Mouse (Mus musculus): ENCODE results near the gene Plxdc1.

DNA sequence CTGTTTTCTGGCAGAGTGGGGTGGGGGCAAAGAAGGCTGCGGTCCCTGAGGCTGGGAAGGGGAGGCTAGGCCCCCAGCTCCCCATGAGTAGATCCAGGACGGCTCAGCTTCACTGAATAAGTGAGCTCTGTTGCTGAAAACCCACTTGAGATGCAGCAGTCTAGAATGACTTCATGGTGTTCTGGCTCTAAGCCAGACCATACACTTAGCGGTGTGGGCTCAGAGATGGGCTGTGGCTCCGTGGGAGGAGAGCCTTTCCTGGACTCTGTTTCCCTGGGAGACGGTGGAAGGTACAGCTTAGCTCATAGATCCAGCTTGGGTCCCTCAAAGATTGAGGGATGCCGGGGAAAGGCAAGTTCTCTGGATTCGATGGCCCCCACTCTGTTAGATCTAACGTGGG lies 17.9 kb upstream of the Plxdc1 start:
- TF ChIP-seq CTCF (IDR thresholded peaks at IDR 0.05; ENCODE audit: control insufficient read depth, insufficient read depth, low read length) = no peak
- no peak for TF ChIP-seq POLR2A (IDR thresholded peaks at IDR 0.05; ENCODE audit: borderline replicate concordance, control insufficient read depth, low read depth, low read length)
